Mouse (Mus musculus): ENCODE measurements around the gene Rprd1b. TPM values are rescaled to one million over a fixed set of nuclear protein-coding genes. Genes with fewer than 3 reads are reported as not detected.
A peak's percentile ranks its signal among the peaks of the same experiment; 100 is the strongest.

The Rprd1b gene
- total RNA-seq, 2 experiments from 2014 or later = 24.8 to 28.9 TPM

GRCm38 (mm10) chr2:158180797-158181196 is 152.5 kb downstream of the Rprd1b start:
- intact Hi-C loops (cut with DNase I; ENCODE audit: low total_unique reads) = no loop called here
- peak; percentile 64 for DNase-seq

Other genes with a start within 250 kb of the Rprd1b start
- not detected for gene Vstm2l, start 113.8 kb upstream of the Rprd1b start, total RNA-seq (2021)
- gene Tti1, start 64 bp upstream of the Rprd1b start, total RNA-seq (2021) = 10 to 100 TPM; 13.0 to 14.6 TPM
- gene Tgm2, start 117.9 kb downstream of the Rprd1b start, total RNA-seq (2021) = 10 to 100 TPM; 48.4 to 50.2 TPM
- 1 to 10 TPM; 3.3 to 4.2 TPM for gene D630003M21Rik, start 200.7 kb downstream of the Rprd1b start, total RNA-seq (2021)
- not detected for gene Bpi, start 229.6 kb downstream of the Rprd1b start, total RNA-seq (2021)